Mouse (Mus musculus): Measurements from ENCODE around the gene Olfr768.
"Not testable (repeated sequence)": the region's sequence is repeated elsewhere in the genome, so short reads cannot be mapped to it uniquely, and the experiment has no call there.

Gene Olfr768

GRCm38 (mm10) chr10:129099275-129099674 lies at the start of gene Olfr768:
TSS of gene Olfr768 (minus strand) at chr10:129099375.
- DNase-seq (ENCODE audit: low read depth), result no peak

DNA sequence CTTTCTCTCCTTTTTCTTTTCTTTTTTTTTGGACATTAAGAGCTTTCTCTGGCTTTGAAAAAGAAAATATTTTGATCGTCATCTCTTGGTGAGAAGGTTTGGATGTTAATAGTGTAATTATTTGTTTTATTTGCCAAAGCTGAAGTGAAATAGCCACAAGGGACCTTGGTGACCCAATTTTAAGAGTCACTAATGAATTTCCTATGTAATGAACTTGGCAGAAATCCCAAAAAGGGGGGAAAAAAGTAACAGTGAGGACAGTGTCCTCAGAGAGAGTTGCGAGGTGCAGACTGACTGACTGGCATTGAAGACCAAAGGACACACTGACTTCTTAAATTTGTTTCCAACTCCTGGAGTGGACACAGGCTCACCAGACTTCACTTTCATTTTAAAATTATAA lies 39.7 kb upstream of the Olfr768 start, which contains the start of gene Olfr770:
TSS of gene Olfr770 (minus strand) at position 101 of the 400 bp plus-strand sequence.
- no peak for DNase-seq (ENCODE audit: low read depth)

GRCm38 (mm10) chr10:129117761-129118160 lies 18.6 kb upstream of the Olfr768 start, which contains the start of gene Olfr769:
TSS of gene Olfr769 (minus strand) at chr10:129117861.
- no peak for DNase-seq (ENCODE audit: low read depth)

GRCm38 (mm10) chr10:129115146-129115545 lies 16.0 kb upstream of the Olfr768 start:
- DNase-seq (ENCODE audit: low read depth), result no peak

DNA sequence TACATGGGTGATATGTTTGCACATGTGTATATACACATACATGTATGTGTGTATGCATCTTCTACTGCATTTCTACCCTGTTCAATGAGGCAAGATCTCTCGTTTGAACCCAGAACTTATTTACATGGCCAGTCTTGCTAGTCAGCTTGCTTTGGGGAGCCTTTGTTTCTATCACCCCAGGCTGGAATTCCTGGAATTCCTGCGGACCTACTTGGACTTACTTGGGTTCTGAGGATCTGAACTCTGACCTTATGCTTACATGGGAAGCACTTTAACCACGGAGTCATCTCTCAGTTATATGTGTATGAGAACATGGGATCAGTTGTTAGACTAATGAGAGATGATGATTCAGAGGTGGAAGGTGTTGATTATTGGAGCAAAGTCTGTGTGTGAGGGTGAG lies 2.1 kb upstream of the Olfr768 start:
- DNase-seq (ENCODE audit: low read depth), result peak; percentile 11

DNA sequence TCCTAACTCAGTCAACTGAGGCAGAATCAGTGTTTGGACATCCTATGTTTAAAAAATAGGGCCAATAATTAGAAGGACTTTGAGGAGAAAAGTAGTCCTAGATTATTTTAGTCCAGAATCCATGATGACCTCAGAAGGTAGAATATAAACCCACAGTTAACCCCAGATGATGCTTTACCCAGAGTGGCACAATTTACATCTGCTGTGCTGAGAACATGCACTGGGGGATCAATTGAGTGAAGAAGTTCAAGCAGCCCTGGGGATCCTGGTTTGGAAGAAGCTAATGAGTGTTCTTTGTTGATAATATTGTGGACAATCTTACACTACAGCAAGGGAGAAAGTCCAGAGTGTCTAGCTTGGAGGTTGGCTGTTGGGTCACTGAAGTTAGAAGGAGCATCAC lies 16.4 kb downstream of the Olfr768 start, which contains the start of gene Olfr767:
TSS of gene Olfr767 (minus strand) at position 101 of the 400 bp plus-strand sequence.
- not testable (repeated sequence) for DNase-seq (ENCODE audit: low read depth)

DNA sequence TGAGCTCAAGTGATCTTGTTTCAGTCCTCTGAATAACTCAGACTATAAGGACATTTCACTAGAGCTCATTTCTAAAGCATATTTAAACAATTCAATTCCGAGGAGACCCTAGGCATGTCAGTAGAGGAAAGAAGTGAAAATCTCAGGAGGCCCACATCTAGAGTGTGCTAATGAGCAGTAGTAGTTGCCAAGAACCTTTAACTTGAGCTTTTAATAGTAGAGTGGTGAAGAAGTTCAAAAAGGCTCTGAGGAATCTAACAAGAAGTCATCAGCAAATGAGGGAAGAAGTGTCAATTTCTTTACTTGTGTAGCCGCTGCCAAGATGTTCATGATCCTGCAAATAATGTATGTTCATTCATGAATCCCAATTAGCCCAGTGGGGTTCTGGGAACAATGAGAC lies 30.3 kb downstream of the Olfr768 start, which contains the start of gene Olfr766-ps1:
TSS of gene Olfr766-ps1 (minus strand) at position 101 of the 400 bp plus-strand sequence.
- DNase-seq (ENCODE audit: low read depth), result no peak

- not testable (repeated sequence) for DNase-seq (ENCODE audit: low read depth)
Measured at GRCm38 (mm10) chr10:129049898-129050297, 49.3 kb downstream of the Olfr768 start, which contains the start of gene Olfr765. TSS of gene Olfr765 (minus strand) at chr10:129049998.

Measured in NIH3T3 (cell line).